Mouse (Mus musculus): Measurements from ENCODE around the gene Abca7.

DNA sequence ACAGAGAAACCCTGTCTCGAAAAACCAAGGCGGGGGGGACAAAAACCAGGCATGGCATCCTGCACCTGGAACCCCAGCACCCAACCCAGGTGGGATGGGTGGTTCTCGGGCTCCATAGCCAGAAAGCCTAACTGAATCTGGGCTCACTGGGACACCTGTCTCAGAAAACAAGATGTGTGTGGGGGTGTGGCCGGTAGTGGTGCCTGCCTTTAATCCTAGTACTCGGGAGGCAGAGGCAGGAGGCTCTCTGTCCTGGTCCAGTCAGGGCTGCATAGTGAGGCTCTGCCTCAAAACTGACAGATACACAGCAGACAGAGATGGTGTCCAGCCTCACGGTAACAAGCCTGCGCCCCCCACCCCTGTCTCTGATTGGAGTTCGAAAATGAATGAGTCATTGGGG, 26.5 kb downstream of the Abca7 start:
- TF ChIP-seq CTCF (IDR thresholded peaks at IDR 0.05; ENCODE audit: borderline replicate concordance, insufficient read depth, low read length) (no peak), POLR2A (IDR thresholded peaks at IDR 0.05; ENCODE audit: low read depth, low read length) (no peak)

All from embryonic fibroblast, embryonic 13.5 days (primary cell).